8 mouse cellular contexts compared by ENCODE assay signal in genomic region chr10:79807826-79808225, GRCm38 (mm10). TPM values are rescaled to one million over a fixed set of nuclear protein-coding genes. Genes with fewer than 3 reads are reported as not detected.
DNase-seq lines count a peak whose midpoint lies in the region; ATAC-seq lines count a peak whose summit lies in the region.

No protein-coding gene starts in this region.

- peaks cover 18% of the 10 kb centered on the region for H3K4me1 ChIP-seq in intestine, embryonic 14.5 days (replicated peaks; ENCODE audit: control insufficient read depth, insufficient read depth, low read length)
- peaks cover 40% of the 10 kb centered on the region for H3K4me1 ChIP-seq in intestine, embryonic 15.5 days (replicated peaks)
- H3K4me1 ChIP-seq in embryonic facial prominence, embryonic 13.5 days: peaks cover 32% of the 10 kb centered on the region
- peaks cover 42% of the 10 kb centered on the region for H3K4me1 ChIP-seq in hindbrain, embryonic 14.5 days (replicated peaks; ENCODE audit: control insufficient read depth, insufficient read depth, low read length)
- peaks cover 53% of the 10 kb centered on the region for H3K4me1 ChIP-seq in midbrain, embryonic 13.5 days (replicated peaks)

- no peak overlapping the region for H3K4me3 ChIP-seq in intestine, embryonic 14.5 days (ENCODE audit: low read depth, low read length)
- H3K4me3 ChIP-seq in intestine, embryonic 15.5 days (replicated peaks): no peak overlapping the region
- H3K4me3 ChIP-seq in embryonic facial prominence, embryonic 13.5 days: no peak overlapping the region
- no peak overlapping the region for H3K4me3 ChIP-seq in hindbrain, embryonic 14.5 days (replicated peaks; ENCODE audit: low read length)
- no peak overlapping the region for H3K4me3 ChIP-seq in midbrain, embryonic 13.5 days (replicated peaks)

- WGBS in intestine, embryonic 14.5 days: 64% methylated on average over 11 of the region's 11 CpGs
- 60% methylated on average over 11 of the region's 11 CpGs for WGBS in intestine, embryonic 15.5 days
- WGBS in embryonic facial prominence, embryonic 13.5 days: 49% methylated on average over 11 of the region's 11 CpGs
- WGBS in hindbrain, embryonic 14.5 days: 29% methylated on average over 11 of the region's 11 CpGs
- WGBS in midbrain, embryonic 13.5 days: 52% methylated on average over 11 of the region's 11 CpGs

- no peaks in the 10 kb centered on the region for H3K9me3 ChIP-seq in intestine, embryonic 14.5 days (ENCODE audit: control insufficient read depth, low read length)
- H3K9me3 ChIP-seq in intestine, embryonic 15.5 days: no peaks in the 10 kb centered on the region
- no peaks in the 10 kb centered on the region for H3K9me3 ChIP-seq in embryonic facial prominence, embryonic 13.5 days
- no peaks in the 10 kb centered on the region for H3K9me3 ChIP-seq in hindbrain, embryonic 14.5 days (ENCODE audit: control insufficient read depth, low read length)
- no peaks in the 10 kb centered on the region for H3K9me3 ChIP-seq in midbrain, embryonic 13.5 days

- 0 out of 2 replicates have a peak overlapping the region, but pooled peaks have one; percentile 11 for H3K27ac ChIP-seq in intestine, embryonic 14.5 days (ENCODE audit: low read depth)
- no peak overlapping the region for H3K27ac ChIP-seq in intestine, embryonic 15.5 days
- H3K27ac ChIP-seq in embryonic facial prominence, embryonic 13.5 days: peak overlapping the region; percentile 45
- H3K27ac ChIP-seq in hindbrain, embryonic 14.5 days: peak overlapping the region; percentile 64
- peak overlapping the region; percentile 70 for H3K27ac ChIP-seq in midbrain, embryonic 13.5 days

- peaks cover 17% of the 10 kb centered on the region; the same call in 1 of the 2 replicates for H3K36me3 ChIP-seq in intestine, embryonic 14.5 days (ENCODE audit: control insufficient read depth, insufficient read depth, low read length)
- H3K36me3 ChIP-seq in intestine, embryonic 15.5 days: 0 out of 2 replicates have a peak, but pooled peaks cover 6% of the 10 kb centered on the region
- H3K36me3 ChIP-seq in embryonic facial prominence, embryonic 13.5 days: peaks cover 58% of the 10 kb centered on the region
- H3K36me3 ChIP-seq in hindbrain, embryonic 14.5 days (replicated peaks; ENCODE audit: control insufficient read depth, insufficient read depth): peaks cover 61% of the 10 kb centered on the region
- peaks cover 51% of the 10 kb centered on the region for H3K36me3 ChIP-seq in midbrain, embryonic 13.5 days

- DNase-seq in intestine, embryonic 14.5 days (ENCODE audit: low spot score): no peak
- no peak for DNase-seq in hindbrain, embryonic 14.5 days (ENCODE audit: low spot score)
- DNase-seq in frontal cortex, adult 2 months (ENCODE audit: extremely low spot score in 1 of 2, low spot score in 1 of 2): no peak
- no peak for DNase-seq in retina, embryonic 14.5 days (ENCODE audit: low spot score)
- DNase-seq in layer of hippocampus, postnatal 10 days (ENCODE audit: low spot score in 2 of 2): no peak

- ATAC-seq in intestine, embryonic 14.5 days (replicated peaks; ENCODE audit: low FRiP score, low TSS enrichment, low read depth): no peak
- no peak for ATAC-seq in intestine, embryonic 15.5 days
- ATAC-seq in embryonic facial prominence, embryonic 13.5 days (ENCODE audit: insufficient number of reproducible peaks, insufficient read depth, low FRiP score, low TSS enrichment, low read depth): no peak
- no peak for ATAC-seq in hindbrain, embryonic 14.5 days (ENCODE audit: low FRiP score)
- no peak for ATAC-seq in midbrain, embryonic 13.5 days

- H3K9ac ChIP-seq in intestine, embryonic 14.5 days (ENCODE audit: low read length): no peak overlapping the region
- H3K9ac ChIP-seq in intestine, embryonic 15.5 days: no peak overlapping the region
- H3K9ac ChIP-seq in embryonic facial prominence, embryonic 13.5 days: 0 out of 2 replicates have a peak overlapping the region, but pooled peaks have one; percentile 21
- H3K9ac ChIP-seq in hindbrain, embryonic 14.5 days: no peak overlapping the region
- peak overlapping the region; percentile 20; the same call in 1 of the 2 replicates for H3K9ac ChIP-seq in midbrain, embryonic 13.5 days (replicated peaks)

- H3K27me3 ChIP-seq in intestine, embryonic 14.5 days (replicated peaks; ENCODE audit: control insufficient read depth, insufficient read depth, low read length): no peaks in the 10 kb centered on the region
- H3K27me3 ChIP-seq in intestine, embryonic 15.5 days (replicated peaks): no peaks in the 10 kb centered on the region
- no peaks in the 10 kb centered on the region for H3K27me3 ChIP-seq in embryonic facial prominence, embryonic 13.5 days
- H3K27me3 ChIP-seq in hindbrain, embryonic 14.5 days (ENCODE audit: control insufficient read depth, insufficient read depth, low read length): no peaks in the 10 kb centered on the region
- no peaks in the 10 kb centered on the region for H3K27me3 ChIP-seq in midbrain, embryonic 13.5 days

- H3K4me2 ChIP-seq in intestine, embryonic 14.5 days (ENCODE audit: low read length): no peak overlapping the region
- H3K4me2 ChIP-seq in intestine, embryonic 15.5 days (replicated peaks): no peak overlapping the region
- H3K4me2 ChIP-seq in embryonic facial prominence, embryonic 13.5 days: no peak overlapping the region
- H3K4me2 ChIP-seq in hindbrain, embryonic 14.5 days (replicated peaks): no peak overlapping the region
- H3K4me2 ChIP-seq in midbrain, embryonic 13.5 days (replicated peaks): no peak overlapping the region

RNA-seq across cellular contexts. Expression of gene Misp, which starts 13.0 kb away (rescaled TPM):
- 78.3 and 87.9 TPM in 2 replicates for polyA plus RNA-seq in intestine, embryonic 14.5 days (2014; fragmentation: Nextera tagmentation; extraction: Ambion mirVana)
- polyA plus RNA-seq in intestine, embryonic 15.5 days (2015; fragmentation: Nextera tagmentation; extraction: Ambion mirVana): 141 and 154 TPM in 2 replicates
- 2.5 and 5.2 TPM in 2 replicates for polyA plus RNA-seq in embryonic facial prominence, embryonic 13.5 days (2015; fragmentation: Nextera tagmentation; extraction: Ambion mirVana)
- 0.08 and 0.74 TPM in 2 replicates for polyA plus RNA-seq in hindbrain, embryonic 14.5 days (2014; fragmentation: Nextera tagmentation; extraction: Ambion mirVana)
- 0.36 and 0.85 TPM in 2 replicates for polyA plus RNA-seq in midbrain, embryonic 13.5 days (2015; fragmentation: Nextera tagmentation; extraction: Ambion mirVana)
- 0.40 and 0.71 TPM in 2 replicates for polyA plus RNA-seq in frontal cortex, adult 2 months (2012; rRNA removed)
- under 1 TPM; 0.33 to 0.78 TPM for total RNA-seq in layer of hippocampus, postnatal 10 days (2021)

RNA-seq across cellular contexts. Expression of gene Palm, which starts 14.5 kb away (rescaled TPM):
- polyA plus RNA-seq in intestine, embryonic 14.5 days (2014; fragmentation: Nextera tagmentation; extraction: Ambion mirVana): 63.4 and 66.2 TPM in 2 replicates
- polyA plus RNA-seq in intestine, embryonic 15.5 days (2015; fragmentation: Nextera tagmentation; extraction: Ambion mirVana): 48.1 and 48.5 TPM in 2 replicates
- polyA plus RNA-seq in embryonic facial prominence, embryonic 13.5 days (2015; fragmentation: Nextera tagmentation; extraction: Ambion mirVana): 105 and 112 TPM in 2 replicates
- polyA plus RNA-seq in hindbrain, embryonic 14.5 days (2014; fragmentation: Nextera tagmentation; extraction: Ambion mirVana): 240 and 247 TPM in 2 replicates
- polyA plus RNA-seq in midbrain, embryonic 13.5 days (2015; fragmentation: Nextera tagmentation; extraction: Ambion mirVana): 246 and 261 TPM in 2 replicates
- polyA plus RNA-seq in frontal cortex, adult 2 months (2012; rRNA removed): 325 and 370 TPM in 2 replicates
- 100 to 1,000 TPM; 392 to 395 TPM for total RNA-seq in layer of hippocampus, postnatal 10 days (2021)

RNA-seq across cellular contexts. Expression of gene Prss57, which starts 17.1 kb away (rescaled TPM):
- 0.45 TPM in 1 of 2 replicates, not detected in the other for polyA plus RNA-seq in intestine, embryonic 14.5 days (2014; fragmentation: Nextera tagmentation; extraction: Ambion mirVana)
- polyA plus RNA-seq in intestine, embryonic 15.5 days (2015; fragmentation: Nextera tagmentation; extraction: Ambion mirVana): 0.09 TPM in 1 of 2 replicates, not detected in the other
- polyA plus RNA-seq in embryonic facial prominence, embryonic 13.5 days (2015; fragmentation: Nextera tagmentation; extraction: Ambion mirVana): not detected in 2 replicates
- 0.08 and 0.29 TPM in 2 replicates for polyA plus RNA-seq in hindbrain, embryonic 14.5 days (2014; fragmentation: Nextera tagmentation; extraction: Ambion mirVana)
- polyA plus RNA-seq in midbrain, embryonic 13.5 days (2015; fragmentation: Nextera tagmentation; extraction: Ambion mirVana): not detected in 2 replicates
- 1.00 and 1.1 TPM in 2 replicates for polyA plus RNA-seq in frontal cortex, adult 2 months (2012; rRNA removed)
- total RNA-seq in layer of hippocampus, postnatal 10 days (2021): under 1 TPM; 0.21 to 0.31 TPM

RNA-seq across cellular contexts. Expression of gene Fstl3, which starts 30.8 kb away (rescaled TPM):
- polyA plus RNA-seq in intestine, embryonic 14.5 days (2014; fragmentation: Nextera tagmentation; extraction: Ambion mirVana): 10.1 and 11.1 TPM in 2 replicates
- polyA plus RNA-seq in intestine, embryonic 15.5 days (2015; fragmentation: Nextera tagmentation; extraction: Ambion mirVana): 14.0 and 16.1 TPM in 2 replicates
- 7.5 and 8.3 TPM in 2 replicates for polyA plus RNA-seq in embryonic facial prominence, embryonic 13.5 days (2015; fragmentation: Nextera tagmentation; extraction: Ambion mirVana)
- 1.6 and 2.2 TPM in 2 replicates for polyA plus RNA-seq in hindbrain, embryonic 14.5 days (2014; fragmentation: Nextera tagmentation; extraction: Ambion mirVana)
- polyA plus RNA-seq in midbrain, embryonic 13.5 days (2015; fragmentation: Nextera tagmentation; extraction: Ambion mirVana): 0.63 and 1.1 TPM in 2 replicates
- 5.6 and 7.0 TPM in 2 replicates for polyA plus RNA-seq in frontal cortex, adult 2 months (2012; rRNA removed)
- 1 to 10 TPM; 1.3 to 1.5 TPM for total RNA-seq in layer of hippocampus, postnatal 10 days (2021)

RNA-seq across cellular contexts. Expression of gene Rnf126, which starts 41.1 kb away (rescaled TPM):
- 80.3 and 90.3 TPM in 2 replicates for polyA plus RNA-seq in intestine, embryonic 14.5 days (2014; fragmentation: Nextera tagmentation; extraction: Ambion mirVana)
- polyA plus RNA-seq in intestine, embryonic 15.5 days (2015; fragmentation: Nextera tagmentation; extraction: Ambion mirVana): 89.8 and 91.6 TPM in 2 replicates
- polyA plus RNA-seq in embryonic facial prominence, embryonic 13.5 days (2015; fragmentation: Nextera tagmentation; extraction: Ambion mirVana): 79.2 and 96.5 TPM in 2 replicates
- polyA plus RNA-seq in hindbrain, embryonic 14.5 days (2014; fragmentation: Nextera tagmentation; extraction: Ambion mirVana): 92.8 and 96.7 TPM in 2 replicates
- polyA plus RNA-seq in midbrain, embryonic 13.5 days (2015; fragmentation: Nextera tagmentation; extraction: Ambion mirVana): 71.5 and 82.3 TPM in 2 replicates
- polyA plus RNA-seq in frontal cortex, adult 2 months (2012; rRNA removed): 140 and 166 TPM in 2 replicates
- total RNA-seq in layer of hippocampus, postnatal 10 days (2021): 10 to 100 TPM; 90.8 to 97.7 TPM

Comparison
In these comparisons a context has a peak if more than half of its experiments do, and no peak if none do; other contexts are left out.
1. H3K9ac ChIP-seq: peak in embryonic facial prominence, embryonic 13.5 days (single experiment) and midbrain, embryonic 13.5 days (single experiment); none in intestine, embryonic 14.5 days (single experiment), intestine, embryonic 15.5 days (single experiment) and hindbrain, embryonic 14.5 days (single experiment).
2. RNA of gene Misp, which starts 13.0 kb away (polyA plus RNA-seq): 141 to 154 TPM in intestine, embryonic 15.5 days and 78.3 to 87.9 TPM in intestine, embryonic 14.5 days; 2.5 to 5.2 TPM in embryonic facial prominence, embryonic 13.5 days, 0.36 to 0.85 TPM in midbrain, embryonic 13.5 days, 0.40 to 0.71 TPM in frontal cortex, adult 2 months and 0.08 to 0.74 TPM in hindbrain, embryonic 14.5 days; every median in the first group is over 10 times any median in the second.